Mouse (Mus musculus) E14TG2a.4 (cell line): ENCODE data around the gene Bmpr1b.

Experiments used
- CTCF ChIP-seq: conservative IDR thresholded peaks from 2 replicates; pipeline ENCODE4 v1.5.1; 2014; ENCODE audit warnings: low read length
- NANOG ChIP-seq: IDR thresholded peaks from 2 replicates; pipeline ENCODE4 v1.6.1; 2014; ENCODE audit warnings: borderline replicate concordance, low read length, mixed read lengths

- TF ChIP-seq CTCF = no peak
- no peak for TF ChIP-seq NANOG
Observed at GRCm38 (mm10) chr3:141814776-141815175, 354.4 kb downstream of the Bmpr1b start.
